Mouse (Mus musculus) 3T3-L1 (cell line): Measurements from ENCODE around the gene Eepd1.
A peak's percentile ranks its signal among the peaks of the same experiment; 100 is the strongest.

Experiments
- DNase-seq: peaks from one replicate; pipeline ENCODE4 v3.0.0-alpha.2; 2015; ENCODE audit warnings: low read depth, low spot score

The Eepd1 gene

DNA sequence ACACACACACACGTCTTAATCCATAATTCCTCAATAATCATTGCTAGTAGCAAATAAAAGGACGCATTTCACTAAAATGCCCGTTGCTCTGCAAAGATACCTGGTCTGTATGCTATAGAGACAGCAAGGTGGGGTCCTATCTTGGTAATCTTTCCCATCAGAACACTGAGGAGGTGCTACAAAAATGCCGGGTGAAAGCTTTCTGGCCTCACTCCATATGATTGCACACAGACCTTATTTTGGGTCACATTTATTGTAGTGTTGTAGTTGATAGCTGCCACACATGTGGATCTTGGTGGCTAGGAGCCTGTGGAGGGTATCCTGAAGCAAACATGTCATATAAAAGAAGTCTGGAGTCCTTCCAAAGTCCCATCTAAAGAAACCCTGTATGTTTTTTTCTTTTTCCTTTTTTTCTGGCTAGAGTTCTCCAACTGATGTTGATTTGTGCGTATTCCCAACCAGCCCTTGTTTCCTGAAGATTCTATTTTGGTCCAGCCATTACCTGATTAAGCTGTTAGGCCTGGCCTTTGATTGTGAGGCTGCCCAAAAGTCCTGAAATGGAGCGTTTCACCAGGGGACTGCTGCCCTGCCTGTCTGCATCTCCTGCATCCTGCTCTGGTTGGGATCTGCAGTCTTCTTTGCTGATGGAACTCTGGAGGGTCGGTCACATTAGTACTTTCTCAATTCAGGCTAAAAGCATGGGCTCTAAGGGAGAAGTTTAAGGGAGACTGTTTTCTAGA, 8.0 kb downstream of the Eepd1 start:
- no peak for DNase-seq

DNA sequence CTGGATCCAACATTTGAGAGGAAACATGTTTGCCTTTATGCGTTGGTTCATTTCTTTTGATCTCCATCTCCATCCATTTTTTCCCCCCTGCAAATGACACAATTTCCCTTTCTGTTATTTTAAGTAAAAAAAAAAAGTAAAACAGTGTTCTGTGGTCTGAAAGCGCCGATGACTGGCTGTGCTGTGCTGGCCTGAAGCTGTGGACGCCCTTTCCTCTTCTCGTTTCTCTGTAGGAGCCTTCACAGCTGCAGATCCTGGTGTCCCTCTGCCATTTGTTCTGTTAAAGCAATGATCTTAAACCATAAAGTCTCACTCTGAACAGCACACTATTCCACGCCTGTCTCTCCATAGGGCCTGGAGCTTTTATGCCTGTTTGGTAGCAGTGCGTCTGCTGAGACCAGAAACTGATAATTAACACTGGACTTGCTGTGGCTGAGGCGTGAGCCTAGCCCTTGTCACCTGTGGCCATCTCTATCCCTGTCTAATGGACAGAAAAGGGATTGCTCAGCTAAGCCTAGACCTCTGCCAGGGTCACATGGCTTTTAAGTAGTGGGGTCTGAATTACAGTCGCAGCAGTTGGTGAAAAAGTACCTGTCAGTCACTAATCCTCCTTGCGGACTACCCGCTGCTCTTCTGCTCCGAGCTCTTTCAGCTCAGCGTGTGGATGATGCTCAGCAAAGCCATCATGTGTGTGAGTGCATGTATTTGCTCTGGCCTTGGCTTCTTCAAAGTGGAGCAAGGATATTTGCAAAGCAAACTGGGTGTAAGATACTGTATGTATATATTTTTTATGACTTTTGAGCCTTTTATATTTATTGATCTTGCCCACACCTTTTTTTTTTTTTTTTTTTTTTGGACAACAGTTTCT, 9.2 kb downstream of the Eepd1 start:
- DNase-seq = no peak

DNA sequence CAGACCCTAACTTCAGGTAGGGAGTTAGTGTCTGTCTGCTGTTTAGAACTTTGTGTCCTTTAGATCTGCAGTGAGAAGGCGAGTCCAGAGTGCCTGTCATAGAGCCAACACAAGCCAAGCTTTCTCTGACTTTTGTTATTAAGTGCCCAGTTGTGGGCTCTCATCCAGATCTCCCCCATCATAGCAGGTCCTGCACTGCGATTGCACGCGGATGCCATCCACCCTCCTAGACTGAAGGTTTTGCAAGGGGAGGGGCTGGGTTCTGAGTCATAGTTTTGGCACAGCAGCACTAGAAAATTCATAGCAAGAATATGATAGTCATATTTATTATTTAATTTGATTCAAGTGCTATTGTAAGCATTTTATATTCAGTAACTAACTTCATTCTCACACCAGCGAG, 12.6 kb downstream of the Eepd1 start:
- peak; percentile 79 for DNase-seq

DNA sequence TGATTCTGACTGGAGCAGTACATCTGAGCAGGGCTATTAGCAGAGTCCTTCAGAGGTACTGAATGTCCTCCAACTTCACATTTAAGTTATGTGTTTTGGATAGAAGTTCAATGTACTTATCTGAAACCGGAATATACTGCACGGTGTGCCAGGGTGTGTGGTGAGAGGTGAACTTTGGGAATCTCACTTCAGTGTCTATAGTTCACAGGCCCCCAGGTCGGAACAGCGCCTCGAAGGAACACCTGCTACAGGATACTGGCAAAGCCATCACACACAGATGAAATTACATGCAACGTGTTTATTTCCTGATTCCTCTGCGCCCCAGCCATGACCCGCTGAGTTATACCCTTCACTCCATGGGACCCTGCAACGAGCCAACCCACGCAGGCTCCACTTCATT, 14.3 kb downstream of the Eepd1 start:
- DNase-seq = no peak

DNA sequence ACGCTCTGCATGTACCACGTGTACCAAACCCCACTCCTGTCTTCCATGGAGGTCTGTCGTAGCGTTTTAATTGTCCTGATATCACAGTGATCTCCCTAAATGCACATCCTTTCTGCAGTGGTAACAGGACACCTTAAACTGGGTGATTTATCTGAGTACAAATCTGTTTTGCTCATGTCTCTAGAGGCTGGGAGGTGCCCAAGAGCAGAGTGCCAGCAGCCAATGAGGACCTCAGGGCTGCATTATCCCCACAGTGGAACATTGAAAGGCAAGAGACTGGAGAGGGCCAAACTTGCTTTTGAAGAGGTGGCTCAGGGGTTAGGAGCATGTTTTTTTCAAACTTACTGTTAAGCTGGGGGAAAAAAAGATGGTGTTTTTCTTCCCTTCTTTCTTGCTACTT, 14.8 kb downstream of the Eepd1 start:
- DNase-seq = no peak

DNA sequence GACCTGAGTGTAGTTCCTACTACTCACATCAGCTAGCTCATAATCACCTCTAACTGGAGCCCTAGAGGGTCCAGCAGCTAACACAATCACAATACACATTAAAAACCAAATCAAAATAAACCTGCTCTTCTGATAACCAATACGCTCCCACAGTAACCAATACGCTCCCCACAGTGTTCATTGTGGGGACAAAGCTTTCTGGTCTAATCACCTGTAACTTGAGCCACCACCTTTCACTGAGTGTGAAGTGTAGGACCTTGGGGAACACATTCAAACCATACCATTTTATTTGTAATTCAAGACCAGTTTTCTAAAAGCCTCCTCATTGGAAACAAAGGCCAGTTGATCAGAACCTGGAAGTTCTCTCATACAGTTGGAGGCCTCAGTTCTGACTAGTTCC, 15.4 kb downstream of the Eepd1 start:
- no peak for DNase-seq

DNA sequence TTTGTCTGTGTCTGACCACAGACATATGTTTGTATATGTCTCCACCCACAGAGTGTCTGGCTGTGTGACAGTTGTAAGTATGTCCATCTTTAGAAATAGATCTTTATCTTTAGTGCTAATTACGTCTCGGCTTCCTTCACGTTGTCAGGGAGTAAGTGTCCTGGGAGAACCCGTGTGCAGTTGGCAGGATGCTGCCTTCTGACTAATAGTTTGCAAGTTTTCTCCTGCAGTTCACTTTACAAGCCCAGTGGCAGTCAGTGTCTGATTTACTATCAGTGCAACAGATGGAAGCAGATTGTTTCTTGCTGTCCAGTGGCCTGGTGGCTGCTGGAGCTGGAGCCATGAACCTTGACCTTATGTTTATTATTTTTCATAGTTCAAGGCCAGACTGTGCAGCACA, 17.4 kb downstream of the Eepd1 start:
- DNase-seq = peak; percentile 81

DNA sequence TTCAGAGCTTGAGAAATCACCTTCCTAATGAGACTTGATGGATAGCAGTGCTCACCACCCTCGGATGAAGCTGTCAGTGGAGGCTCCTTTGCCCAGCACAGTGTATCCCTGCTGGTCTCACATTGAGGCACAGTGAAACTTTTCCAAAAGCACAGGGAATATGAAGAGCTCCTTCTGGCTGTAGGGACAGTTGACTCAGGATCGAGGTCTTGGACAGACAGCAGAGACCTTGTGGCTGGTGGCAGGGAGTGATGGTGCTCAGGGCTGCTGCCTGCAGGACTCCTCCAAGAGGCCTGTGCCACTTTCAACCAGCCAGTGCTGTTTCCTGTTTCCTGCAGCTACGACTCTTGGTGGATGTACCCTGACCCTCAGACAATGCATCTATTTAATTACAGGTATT, 18.0 kb downstream of the Eepd1 start:
- peak; percentile 41 for DNase-seq

DNA sequence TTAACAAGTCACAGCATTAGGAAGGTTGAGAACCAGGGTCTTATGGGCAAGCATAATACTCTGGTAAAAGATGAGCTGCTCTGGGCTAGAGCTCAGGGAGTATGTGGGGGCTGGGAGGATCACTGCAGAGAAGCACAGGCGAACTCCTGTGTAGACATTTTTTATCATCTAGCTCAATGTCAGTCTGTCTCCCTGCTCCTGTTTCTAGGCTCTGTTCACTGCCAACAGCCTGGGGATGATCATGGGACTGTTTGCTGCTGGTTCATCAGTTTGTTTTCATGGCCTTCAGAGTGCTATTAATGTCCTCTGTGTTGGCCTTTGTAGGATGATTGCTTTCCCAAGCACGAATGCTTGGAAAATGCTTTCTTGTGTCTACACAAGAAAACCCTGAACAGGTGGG, 18.7 kb downstream of the Eepd1 start:
- no peak for DNase-seq

DNA sequence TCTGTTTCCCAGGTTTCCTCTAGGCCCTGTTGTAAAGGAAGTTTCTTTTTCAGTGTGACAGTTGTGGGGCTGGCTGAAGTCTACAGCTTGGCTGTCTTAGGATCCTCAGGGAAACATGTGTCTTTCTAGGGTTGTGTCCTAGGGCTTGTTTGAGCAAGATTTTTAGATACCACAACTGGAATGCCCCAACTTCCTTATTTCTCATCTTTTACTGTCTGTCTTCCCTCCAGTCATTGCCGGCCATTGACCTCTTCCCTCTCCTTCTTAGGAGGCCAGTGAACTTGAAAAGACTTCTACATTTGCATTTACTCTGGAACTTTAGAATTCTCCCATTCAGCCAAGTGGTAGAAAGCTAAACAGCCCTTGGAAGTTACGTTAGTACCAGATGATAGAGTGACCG, 27.5 kb downstream of the Eepd1 start:
- DNase-seq = no peak

DNA sequence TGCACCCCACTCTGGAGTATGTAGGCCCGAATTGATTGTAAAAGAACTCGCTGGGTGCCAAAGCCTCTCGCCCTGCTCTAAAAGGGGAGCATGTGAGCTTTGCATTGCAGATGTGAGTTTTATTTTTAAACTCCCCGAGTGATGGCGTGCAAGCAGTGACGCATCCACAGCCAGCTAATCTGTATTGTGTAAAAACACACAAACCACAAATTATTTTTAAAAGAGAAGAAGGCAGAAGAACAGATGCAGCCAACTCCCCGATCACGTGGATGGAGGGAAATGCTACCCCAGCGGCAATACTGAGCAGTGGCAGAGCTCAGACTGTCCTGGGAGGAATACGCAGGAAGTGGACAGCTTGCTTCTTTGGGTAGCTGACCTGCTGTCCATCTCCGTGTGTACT, 29.2 kb downstream of the Eepd1 start:
- DNase-seq = no peak

DNA sequence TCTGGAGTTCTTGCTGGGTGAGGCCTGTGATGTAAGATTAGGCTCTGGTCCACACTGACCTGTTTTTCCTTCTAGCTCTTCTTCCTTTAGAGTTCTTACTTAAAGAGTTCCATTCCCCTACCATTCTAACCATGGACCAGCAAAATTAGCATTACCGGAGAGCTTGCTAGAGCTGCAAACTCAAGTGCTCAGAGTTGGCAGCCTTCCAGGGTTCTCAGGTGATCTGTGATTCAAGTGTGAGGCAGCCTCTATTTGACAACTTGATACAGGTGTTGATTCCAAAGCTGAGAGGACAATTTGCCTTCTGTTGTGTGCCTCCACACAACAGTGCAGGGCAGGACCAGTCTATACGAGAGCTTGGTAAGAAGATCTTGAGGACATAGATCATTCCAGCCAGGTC, 31.7 kb downstream of the Eepd1 start:
- no peak for DNase-seq

DNA sequence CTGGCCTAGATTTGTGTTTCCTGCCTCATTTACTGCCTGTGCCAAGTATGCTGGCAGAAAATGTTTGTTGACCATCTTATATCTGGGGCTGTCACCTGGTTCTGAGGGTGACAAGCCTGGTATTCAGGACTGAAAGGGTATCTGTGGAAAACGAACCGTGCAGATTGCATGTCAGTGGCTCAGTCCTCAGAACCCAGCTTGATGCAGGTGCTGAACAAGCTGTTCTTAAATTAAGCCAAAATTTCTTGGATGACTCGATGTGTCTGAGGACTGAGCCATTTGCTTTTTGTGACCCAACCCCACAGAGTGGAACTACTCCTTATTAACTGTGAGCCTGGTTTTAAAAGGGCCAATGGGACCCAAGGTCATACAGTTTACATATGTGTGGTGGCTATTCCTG, 32.2 kb downstream of the Eepd1 start:
- DNase-seq = no peak

DNA sequence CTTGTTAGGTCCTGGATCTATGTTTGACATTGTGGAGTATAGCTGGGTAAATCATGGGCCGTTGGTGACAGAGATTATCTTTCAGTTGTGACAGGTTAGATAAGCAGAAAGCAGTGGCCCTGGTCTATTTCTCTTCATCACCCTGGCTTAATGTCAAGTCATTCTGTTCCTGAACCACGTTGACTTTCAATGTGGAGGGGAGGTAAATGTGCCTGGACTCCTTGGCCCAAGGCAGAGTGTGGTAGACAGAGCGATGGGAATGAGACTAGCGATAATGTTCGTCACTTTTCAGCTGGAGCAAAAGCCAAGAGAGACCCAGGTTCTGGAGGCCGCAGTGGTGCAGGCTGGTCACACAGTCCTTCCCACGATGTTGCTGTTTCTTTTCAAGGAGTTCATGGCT, 35.3 kb downstream of the Eepd1 start:
- DNase-seq = no peak

DNA sequence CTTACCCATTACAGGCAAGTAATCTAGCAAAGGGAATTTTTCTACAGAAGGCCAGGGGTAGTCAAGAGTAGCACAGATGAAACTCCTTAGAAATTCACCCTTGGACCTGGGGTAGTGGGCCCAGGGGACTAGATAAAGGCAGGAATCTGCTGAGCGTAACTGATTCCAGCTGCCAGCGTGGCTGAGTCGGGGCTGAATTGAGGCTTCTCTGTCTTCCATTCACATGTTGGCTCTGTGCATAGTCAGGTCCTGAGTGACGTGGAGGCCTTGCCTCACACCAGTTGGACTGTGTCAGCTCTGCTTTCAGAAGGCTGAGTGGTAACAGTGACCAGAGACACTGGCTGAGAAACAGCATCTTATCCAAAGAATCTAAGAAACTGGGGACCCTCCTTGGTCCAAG, 36.6 kb downstream of the Eepd1 start:
- DNase-seq = no peak

DNA sequence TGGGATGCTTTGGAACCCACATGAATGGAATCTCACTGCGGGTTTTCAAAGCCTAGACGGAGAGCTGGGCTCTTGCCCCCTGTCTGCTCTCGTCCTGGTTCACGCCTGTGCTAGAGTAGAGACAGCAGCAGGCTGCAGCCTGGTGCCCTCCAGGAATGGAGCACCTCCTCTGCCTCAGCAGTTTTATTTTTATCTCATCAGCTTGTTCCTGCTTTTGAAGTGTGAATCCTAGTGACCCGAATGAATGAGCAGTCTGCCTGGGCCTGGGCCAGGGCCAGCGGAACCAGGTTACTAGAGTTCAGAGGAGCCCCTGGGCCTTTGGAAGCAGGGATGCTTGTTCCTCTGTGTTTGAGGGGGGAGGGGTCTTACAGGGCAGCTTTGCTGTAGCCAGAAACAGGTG, 37.8 kb downstream of the Eepd1 start:
- no peak for DNase-seq

DNA sequence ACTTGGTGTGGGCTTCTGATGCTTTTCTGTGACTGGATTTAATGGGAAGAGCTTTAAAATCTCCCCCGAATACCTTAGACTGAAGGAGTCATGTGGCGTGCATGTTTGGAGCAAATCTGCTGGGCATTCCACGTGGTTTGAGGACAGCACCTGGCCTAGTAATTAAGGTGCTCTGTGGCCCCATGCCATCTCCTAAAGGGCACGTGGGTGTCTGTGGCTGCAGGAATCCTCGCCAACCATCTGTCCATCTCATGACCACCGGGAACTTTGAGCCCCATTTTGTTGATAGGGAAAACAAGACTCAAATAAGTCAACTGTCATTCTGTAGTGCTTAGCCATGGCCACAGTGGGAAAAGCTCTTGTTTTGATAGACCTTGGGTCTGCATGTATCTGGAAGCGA, 39.5 kb downstream of the Eepd1 start:
- DNase-seq = no peak

DNA sequence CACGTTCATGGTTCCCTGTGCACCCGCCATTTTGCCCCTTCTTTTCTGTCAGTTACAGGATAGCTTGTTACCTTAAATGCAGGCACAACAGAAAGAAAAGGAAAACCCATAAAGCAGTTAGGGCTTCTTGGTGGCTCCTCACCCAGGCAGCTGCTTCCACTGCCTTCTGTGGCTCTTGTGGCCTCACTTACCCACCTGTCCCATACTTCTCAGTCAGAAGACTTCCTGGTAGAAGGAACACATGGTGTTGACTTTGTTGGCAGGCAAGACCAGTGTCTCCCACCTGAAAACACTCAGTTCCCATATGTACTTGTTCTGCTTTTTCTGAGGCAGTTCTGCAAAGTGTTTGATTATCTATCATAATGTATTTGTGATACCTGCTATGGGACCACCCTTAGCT, 40.5 kb downstream of the Eepd1 start:
- no peak for DNase-seq

DNA sequence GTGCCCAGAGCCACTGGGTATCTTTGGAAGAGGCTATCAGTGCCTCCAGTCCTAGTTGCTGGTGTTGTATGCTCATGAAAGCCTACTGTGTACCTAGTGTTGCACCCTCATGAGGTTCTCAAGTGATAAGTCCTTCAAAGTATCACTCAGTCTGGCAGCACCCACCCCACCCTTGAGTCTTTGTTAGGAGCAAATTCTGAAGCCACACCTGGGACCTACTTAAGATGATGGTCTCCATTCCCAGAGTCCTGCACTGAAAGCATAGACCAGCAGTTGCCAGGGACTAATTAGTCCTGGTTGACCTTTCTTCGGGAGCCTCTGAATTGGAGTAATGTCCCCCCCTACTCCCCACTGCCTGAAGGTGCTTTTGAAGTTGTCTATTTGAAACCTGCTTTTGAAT, 45.2 kb downstream of the Eepd1 start:
- DNase-seq = no peak

DNA sequence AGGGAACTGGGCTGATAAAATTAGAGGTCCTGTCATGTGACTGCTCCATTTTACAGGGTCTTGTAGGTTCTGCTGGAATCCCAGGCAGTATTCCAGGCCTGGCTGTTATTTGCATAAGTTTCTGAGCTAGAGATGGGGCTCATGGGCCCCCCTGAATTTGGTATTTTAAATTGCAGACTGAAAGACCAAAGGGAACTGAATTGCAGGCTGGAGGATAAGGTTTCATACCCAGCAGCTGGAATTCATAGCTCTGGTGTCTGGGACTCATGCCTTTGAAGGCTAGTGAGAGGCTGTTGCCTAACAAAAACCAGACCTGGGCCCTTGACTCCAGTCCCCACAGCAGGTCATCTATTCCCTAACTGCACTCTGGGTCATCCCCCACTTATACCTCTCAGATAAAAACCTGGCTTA, 45.6 kb downstream of the Eepd1 start:
- peak; percentile 23 for DNase-seq

DNA sequence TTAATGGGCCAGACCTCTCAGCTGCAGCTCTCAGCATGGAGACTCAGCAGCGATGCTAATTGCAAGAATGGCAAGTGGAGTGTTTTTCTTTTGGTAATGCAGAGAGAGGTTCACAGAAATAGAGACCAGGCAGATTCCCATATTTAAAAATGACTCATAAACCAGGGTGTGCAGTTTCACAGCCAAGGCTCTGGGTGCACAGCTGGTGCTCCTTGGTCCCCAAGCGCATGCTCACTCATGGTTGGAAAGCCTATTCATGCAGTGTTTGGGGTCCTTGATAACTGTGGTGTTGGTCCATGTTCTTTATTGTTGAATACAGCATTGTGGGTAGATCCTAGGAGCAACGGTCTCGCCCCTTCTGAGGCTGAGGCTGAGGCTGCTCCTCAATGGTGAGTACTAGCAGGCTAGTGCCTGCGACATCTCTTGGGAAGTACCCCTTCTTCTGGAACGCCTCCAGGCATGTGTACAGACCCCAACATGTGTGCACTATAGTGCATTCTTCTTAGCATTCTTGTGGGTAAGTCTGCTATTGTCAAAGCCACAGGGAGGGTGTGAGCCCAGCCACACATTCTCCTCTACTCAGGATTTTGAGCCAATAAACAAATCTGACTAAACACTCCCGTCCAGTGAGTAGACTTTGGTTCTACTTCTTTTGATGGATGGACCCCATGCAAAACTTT, 46.2 kb downstream of the Eepd1 start:
- peak; percentile 39 for DNase-seq

DNA sequence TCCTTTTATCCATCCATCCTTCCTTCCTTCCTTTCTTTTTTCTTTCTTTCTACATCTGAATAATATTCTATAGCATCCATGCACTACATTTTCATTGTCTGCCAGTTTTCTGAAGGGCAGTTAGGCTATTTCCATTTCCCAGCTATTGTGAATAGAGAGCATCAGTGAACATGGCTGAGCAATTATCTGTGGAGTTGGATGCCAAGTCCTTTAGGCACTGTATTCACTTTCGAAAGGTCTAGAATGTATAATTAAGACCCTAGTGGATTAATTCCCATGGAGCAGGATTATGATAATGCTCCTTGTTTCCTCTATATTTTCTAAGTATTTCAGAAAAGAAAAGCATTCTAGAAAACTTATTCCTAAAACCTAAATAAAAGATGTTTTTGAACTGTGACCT, 50.3 kb downstream of the Eepd1 start:
- DNase-seq = no peak

DNA sequence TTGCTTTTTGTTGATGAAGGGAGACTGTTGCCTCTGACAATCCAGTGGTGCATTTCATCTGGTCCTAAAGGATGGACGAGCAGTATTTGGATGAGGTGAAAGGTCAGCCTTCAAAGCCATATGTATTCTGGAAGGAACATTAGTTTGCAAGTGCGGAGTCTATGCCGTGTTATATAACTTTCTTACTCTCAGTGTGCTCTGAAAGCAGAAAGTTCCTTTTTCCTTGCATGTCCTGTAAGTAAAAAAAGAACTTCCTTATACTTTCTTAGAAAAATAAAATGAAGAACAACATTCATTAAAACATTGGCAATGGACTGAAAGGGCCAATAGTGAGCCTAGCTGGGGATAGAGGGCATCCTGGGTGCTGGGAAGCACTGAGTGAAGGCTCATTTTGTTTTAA, 50.8 kb downstream of the Eepd1 start:
- DNase-seq = no peak
